Mouse (Mus musculus) ES-E14 (cell line): ENCODE measurements around the gene Crhr1.

Experiments used
- CHD2 ChIP-seq: IDR thresholded peaks from 2 replicates; pipeline ENCODE4 v1.6.1; 2014; ENCODE audit warnings: mild to moderate bottlenecking, low read depth, low read length, inconsistent platforms
- MAFK ChIP-seq: IDR thresholded peaks from 2 replicates; pipeline ENCODE4 v1.6.1; 2014; ENCODE audit warnings: mild to moderate bottlenecking, low read depth, low read length, inconsistent platforms; ENCODE audit not compliant: insufficient read depth
- ZNF384 ChIP-seq: IDR thresholded peaks from 2 replicates; pipeline ENCODE4 v1.6.1; 2012; ENCODE audit warnings: low read depth, low read length, inconsistent platforms

- TF ChIP-seq MAFK = no peak
- no peak for TF ChIP-seq CHD2
- no peak for TF ChIP-seq ZNF384
Observed at GRCm38 (mm10) chr11:104158260-104158907, 25.7 kb downstream of the Crhr1 start.
